Mouse (Mus musculus): Measurements from ENCODE around the gene Slc44a3. TPM values are rescaled to one million over a fixed set of nuclear protein-coding genes. Genes with fewer than 3 reads are reported as not detected.

The Slc44a3 gene
- total RNA-seq, 2 experiments from 2014 or later, result not detected

- no peak for DNase-seq (ENCODE audit: low spot score)
Measured at GRCm38 (mm10) chr3:121428230-121428629, 104.0 kb downstream of the Slc44a3 start.

DNA sequence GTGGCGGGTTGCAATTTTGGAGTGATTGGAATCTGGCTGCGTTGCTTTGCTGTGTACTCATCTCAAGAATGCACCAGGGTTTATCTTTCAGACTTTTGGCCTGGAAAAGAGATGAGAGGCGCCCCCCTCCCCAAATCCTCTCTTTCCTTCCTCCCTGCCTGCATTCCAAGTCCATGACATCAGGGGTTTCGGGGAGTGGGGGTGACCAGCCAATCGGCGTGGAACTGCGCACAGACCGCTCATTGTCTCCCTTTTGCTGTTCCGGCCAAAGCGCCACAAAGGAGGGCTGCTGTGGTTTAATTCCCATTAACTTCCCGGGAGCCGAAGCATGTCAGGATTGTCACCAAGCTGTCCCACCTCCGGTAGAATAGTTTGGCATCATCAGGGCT, 104.7 kb downstream of the Slc44a3 start:
- peak; percentile 55 for DNase-seq (ENCODE audit: low spot score)

- DNase-seq (ENCODE audit: low spot score), result peak; percentile 59
Measured at GRCm38 (mm10) chr3:121426621-121427519, 105.3 kb downstream of the Slc44a3 start.

DNA sequence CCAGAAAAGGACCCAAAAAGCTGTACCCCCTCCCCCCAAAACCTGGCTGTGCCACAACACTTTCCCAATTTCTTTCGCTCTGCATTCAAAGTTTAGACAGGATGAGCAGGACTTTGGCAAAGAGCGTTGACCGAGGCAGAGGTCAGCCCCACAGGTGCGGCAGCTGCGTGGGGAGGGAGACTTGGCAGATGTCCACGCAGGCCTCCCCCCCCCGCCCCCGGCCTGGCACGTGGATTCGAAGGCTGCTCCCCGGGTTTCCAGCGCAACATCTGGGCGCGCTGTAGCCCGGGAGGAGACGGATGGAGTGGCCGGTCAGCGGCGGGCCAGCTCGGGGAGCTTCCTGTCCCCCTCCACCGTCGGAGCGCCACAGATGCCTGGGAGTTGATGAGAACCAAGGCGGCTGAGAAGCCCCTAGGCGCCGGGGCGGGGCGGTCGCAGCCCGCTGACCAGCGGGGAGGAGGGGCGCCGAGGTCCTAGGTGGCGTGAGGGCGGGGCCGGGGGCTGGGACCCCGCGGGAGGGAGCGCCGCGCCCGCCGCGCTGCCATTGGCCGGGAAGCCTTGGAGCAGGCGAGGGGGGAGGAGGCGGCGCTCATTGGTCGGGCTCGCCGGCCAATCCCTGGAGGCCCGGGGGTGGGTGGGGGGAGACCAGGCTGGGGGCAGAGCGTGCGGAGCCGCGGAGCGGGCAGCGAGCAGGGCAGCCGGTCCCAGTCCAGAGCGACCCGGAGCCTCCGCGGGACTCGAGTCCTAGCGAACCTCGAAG, 106.2 kb downstream of the Slc44a3 start, which contains the start of gene Cnn3:
Cnn3 (plus strand) TSS at position 637 of the 760 bp plus-strand sequence.
- DNase-seq (ENCODE audit: low spot score), result peak; percentile 87

- no peak for DNase-seq (ENCODE audit: low spot score)
Measured at GRCm38 (mm10) chr3:121422405-121422804, 109.8 kb downstream of the Slc44a3 start.

GRCm38 (mm10) chr3:121418850-121419435, 113.3 kb downstream of the Slc44a3 start:
- DNase-seq (ENCODE audit: low spot score), result no peak

GRCm38 (mm10) chr3:121418251-121418601, 114.0 kb downstream of the Slc44a3 start:
- no peak for DNase-seq (ENCODE audit: low spot score)

DNA sequence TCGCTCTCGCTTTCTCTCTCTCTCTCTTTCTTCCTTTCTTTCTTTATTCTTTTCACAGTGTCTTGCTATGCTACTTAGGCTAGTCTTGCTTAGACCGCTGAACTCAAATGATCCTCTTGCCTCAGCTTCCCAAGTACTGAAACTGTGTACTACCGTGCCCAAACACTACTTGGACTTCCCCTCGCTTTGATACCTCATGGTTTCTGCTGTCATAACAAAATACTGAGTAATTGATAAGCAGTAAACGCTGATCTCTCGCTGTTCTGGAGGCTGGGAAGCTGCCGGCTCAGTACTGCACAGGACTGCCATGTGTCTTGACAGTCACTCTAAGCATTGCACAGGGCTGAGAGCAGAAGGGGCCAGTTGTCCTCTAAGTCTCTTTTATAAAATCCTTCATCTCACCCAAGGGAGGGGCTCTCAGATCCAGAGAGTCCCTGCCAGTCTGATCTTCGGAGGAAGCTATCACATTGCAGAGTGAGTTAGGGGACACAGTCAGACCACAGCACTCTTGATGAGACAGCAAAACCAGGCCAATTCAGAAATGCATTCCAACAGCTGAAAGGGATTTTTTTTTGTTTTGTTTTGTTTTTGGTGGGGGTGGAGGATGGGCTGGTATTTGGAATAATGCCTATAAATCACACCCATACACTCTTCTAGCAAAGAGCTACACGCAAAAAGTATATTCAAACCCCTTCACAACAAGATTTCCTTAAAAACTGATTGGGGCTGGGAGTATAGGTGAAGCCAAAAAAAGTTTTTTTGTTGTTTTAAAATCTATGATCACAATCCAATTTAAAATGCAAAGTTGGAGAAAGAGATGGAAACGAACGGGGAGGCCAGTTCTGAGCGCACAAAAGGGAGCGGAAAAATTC, 114.6 kb downstream of the Slc44a3 start:
- no peak for DNase-seq (ENCODE audit: low spot score)

DNA sequence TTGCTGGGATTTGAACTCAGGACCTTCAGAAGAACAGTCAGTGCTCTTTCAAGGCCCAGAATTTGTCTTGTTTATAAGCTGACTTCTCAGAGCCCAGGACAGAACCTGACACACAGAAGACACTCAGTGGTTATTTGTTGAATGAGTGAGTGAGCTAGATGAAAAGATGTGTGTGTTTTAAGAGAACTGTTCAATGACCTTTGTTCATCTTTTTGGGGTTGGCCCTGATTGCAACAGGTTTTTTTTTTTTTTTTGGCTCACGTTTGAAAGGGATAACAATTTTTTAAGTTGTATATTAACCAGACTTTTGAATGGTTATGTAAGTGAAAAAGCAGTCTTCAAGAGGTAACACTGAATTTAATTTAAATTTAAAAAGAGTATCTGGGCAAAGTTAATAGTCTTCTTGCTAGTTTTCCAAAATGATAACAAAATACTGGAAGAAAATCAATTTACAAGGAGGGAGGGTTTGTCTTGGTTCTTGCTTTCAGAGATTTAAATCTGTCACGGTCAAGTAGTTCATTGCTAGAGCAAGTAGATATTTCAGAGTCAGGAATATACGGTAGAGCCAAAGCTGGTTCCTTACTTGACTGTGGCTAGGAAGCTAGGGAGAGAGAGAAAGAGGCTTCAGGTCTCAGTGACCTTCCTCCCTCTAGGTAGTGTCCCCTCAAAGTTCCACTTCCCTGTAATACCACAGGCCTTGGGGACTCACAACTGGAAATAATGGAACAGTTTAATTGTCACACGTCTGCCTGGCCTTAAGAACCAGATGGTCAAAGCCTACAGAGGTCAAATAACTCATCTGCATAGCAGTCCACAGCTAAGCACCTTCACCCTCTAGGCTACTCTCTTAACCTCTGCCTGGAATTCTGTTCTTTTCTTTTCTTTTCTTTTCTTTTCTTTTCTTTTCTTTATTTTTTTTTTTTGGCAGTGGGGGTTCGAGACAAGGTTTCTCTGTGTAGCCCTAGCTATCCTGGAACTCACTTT, 115.7 kb downstream of the Slc44a3 start:
- no peak for DNase-seq (ENCODE audit: low spot score)

DNA sequence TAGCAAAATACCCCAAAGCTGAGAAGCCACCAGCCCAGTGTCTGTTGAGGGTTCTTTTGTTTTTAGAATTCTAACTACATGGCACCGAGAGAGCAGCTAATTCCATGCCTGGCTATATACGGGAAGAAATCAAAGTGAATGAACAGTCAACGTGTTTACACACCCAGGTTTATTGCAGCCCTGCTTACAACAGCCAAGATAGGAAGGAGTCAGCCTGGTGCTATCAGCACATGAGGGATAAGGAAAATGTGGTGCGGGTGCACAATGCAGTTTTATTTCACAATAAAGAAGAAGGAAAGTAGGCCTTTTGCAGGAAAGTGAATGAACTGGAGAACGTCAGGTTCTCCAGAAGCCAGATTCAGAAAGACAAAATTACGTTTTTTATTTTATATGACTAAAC, 120.8 kb downstream of the Slc44a3 start:
- DNase-seq (ENCODE audit: low spot score), result no peak

Other genes starting within 250 kb of the Slc44a3 start
- 10 to 100 TPM; 44.0 to 52.1 TPM for gene Tmem56, start 249.3 kb downstream of the Slc44a3 start, total RNA-seq (2021)
- gene Alg14, start 240.6 kb downstream of the Slc44a3 start, total RNA-seq (2021), result 1 to 10 TPM; 6.7 to 6.9 TPM
- gene Cnn3, start 105.9 kb downstream of the Slc44a3 start, total RNA-seq (2021), result 10 to 100 TPM; 15.2 to 21.6 TPM
- not detected for gene 4930432M17Rik, start 138.4 kb upstream of the Slc44a3 start, total RNA-seq (2021)
- 1 to 10 TPM; 3.3 to 7.9 TPM for gene F3, start 191.1 kb upstream of the Slc44a3 start, total RNA-seq (2021)